Mouse (Mus musculus) mouse trophoblast stem cell (cell line): ENCODE data around the gene Alyref.

ENCODE experiments used
- in situ Hi-C, 2 experiments: fragments of 300-500 bp; cut with MseI, MboI; formaldehyde crosslinking; loops; 2 replicates in 1 of 2; 3 replicates in 1 of 2; pipeline ENCODE4 v1.15.1; 2025

Alyref gene

DNA sequence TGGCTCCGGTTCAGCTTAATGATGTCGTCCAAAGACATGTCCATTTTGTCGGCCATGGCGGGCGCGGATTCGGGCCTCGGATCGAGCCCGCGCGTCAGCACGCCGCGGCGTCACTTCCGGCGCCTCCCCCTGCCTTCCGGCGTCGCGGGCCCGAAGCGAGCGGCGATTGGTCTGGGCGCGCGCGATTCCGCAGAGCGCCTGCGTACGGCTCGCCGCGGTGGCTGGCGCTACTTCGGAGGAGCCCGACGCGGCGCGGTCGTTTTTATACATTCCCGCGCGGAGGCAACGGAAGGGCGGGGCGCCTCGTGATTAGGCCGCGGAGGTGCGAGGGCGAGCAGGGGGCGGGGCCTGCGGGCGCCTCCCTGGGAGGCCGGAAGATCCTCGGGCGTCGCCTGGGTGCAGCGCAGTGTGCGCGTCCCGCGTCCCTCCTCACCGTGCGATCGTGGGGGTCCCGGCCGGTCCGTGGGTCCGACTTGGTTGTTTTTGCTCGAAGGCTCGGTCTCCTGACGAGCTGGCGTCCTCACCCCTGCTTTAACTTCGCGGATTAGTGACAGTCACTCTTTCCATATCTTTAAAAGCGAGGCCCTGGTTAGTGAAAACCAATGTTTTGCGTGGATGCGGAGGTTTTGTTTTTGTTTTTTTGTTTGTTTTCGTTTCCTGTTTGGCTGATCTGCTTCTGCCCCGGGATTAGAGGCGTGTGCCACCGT is at the start of gene Alyref, which contains the start of gene Anapc11:
Gene Alyref (minus strand): TSS at position 83 of the 707 bp plus-strand sequence.
Gene Anapc11 (plus strand): TSS at position 139 of the 707 bp plus-strand sequence.
- in situ Hi-C loops = no loop called here

DNA sequence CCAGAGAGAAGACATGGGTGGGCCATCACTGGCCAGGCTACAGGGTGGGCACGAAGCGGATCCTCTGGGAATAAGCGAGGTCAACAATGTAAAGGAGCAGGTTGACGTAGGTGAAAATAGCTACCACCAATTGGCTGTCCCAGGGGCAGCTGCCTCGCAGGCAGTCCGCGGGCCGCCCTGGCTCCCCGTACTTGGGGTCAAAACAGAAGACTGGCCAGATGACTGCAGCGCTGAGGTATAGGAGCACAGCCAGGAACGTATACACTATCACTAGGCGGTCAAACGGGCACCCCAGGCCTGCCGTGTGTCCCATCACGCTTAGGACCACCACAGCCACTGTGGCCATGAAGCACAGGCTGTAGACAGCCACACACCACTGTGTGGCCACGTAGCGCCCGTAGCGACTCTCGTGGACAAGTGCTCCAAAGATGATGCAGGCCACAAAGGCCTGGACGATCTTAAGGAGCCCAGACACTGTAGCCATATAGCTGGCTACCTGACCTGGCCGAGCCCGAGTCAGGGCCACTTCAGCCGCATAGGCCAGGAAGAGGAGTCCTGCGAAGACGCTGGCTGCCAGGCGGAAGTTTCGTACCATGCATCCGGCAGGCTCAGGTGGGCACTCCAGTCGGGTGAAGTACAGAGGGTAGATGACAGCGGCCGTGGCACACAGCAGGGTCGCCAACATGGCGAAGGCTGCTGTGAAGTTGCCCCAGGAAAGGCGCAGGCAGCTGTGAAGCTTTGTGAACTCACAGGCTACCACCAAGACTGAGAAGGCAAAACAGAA is 49.1 kb upstream of the Alyref start:
- in situ Hi-C loops = no loop called here

DNA sequence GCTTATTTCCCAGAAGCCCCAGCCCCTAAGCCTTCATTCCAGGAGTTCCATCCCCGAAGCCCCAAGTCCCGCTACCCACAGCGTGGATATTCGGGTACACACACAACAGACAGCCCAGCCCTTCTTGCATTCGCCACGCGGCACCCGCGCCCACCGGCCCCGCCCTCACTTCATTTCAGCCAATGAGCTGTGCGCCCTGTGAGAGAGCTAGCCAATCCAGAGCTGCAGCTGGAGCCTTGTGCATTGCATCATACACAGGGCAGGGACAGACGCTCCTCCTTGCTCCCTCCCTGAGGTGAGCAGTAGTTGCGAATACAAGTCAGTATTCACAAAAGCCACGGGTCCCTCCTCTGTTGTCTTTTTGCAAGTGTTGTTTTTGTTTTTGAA is 45.4 kb upstream of the Alyref start, which contains the start of gene Pycr1:
Gene Pycr1 (minus strand): TSS at position 169 of the 387 bp plus-strand sequence.
- in situ Hi-C loops = no loop called here

DNA sequence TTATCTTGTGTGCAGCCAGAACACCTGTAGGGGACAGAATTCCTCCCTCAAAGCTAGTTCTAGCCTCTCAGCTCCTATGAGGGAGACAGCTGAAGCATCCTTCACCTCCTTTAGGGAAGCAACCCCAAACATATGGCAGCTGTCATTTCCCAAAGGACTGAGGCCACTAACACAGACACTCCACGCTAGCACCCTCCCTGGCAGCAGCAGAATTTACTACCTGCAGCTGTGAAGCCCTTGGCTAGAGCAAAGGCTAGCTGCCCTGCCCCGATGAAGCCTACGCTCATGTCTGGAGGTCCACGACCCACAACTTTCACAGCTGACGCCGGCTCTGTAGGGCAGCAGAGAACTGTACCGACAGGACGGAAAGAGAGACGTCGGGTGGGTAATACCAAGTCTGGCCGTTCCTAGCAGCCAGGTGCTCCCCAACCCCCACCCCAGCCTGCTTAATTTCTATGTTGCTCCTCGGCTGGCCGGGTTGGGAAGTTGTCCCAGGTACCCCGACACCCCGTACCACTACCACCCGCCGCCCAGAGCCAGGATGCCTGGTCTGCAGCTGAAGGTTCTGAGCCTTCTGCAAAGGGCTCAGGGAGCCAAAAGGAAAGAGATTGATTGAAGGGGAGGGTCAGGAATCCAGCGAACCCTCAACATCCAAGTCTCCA is 44.9 kb upstream of the Alyref start:
- in situ Hi-C loops = no loop called here

DNA sequence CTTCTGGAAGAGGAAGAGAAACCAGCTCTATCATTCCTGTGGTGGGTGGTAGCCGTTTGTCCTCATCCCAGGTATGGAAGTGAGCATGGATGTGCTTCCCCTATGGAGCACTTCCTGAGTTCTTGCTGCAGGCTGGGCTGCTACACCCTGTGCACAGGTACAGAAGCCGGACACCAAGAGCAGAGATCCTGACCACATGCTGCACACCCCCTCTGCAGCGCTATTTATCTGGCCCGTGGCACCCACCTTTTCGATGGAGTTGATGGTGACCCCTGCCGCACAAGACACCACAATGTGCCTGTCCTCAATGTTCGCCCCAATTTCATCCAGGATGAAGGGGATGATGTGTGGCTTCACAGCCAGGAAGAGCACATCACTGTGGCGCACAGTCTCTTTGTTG is 43.7 kb upstream of the Alyref start:
- in situ Hi-C loops = no loop called here

DNA sequence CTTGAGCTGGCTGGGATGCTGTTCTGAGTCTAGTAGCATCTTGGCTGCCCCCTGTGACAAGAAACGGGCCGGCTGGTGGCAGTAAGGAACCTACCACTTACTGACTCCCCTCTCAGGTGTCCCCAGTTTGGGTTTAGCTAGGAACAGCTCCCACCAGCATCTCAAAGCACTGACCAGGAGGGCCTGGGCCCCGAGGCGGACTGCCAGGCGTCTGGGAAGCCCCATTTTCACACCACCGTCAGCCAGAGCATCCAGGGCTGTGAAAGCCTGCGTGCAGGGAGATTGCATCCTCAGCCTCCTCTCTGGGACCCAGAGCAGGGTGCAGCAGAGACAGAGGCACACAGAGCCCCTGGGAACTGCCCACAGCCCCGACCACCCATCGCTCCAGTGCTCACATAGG is 43.1 kb upstream of the Alyref start:
- in situ Hi-C loops = no loop called here

DNA sequence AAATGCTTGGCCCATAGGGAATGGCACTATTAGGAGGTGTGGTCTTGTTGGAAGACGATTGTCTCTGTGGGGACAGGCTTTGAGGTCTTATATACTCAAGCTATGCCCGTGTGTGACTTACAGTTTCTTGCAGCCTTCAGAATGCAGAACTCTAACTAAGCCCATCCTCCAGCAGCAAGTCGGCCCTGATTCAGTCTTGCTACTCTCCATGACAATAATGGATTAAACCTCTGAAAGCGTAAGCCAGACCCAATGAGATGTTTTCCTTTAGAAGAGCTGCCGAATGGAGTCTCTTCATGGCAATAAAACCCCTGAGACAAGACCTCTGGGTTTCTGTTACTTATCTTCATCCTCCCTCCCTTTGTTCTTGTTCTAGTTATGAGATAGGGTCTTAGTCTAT is 36.6 kb upstream of the Alyref start:
- in situ Hi-C loops = no loop called here

DNA sequence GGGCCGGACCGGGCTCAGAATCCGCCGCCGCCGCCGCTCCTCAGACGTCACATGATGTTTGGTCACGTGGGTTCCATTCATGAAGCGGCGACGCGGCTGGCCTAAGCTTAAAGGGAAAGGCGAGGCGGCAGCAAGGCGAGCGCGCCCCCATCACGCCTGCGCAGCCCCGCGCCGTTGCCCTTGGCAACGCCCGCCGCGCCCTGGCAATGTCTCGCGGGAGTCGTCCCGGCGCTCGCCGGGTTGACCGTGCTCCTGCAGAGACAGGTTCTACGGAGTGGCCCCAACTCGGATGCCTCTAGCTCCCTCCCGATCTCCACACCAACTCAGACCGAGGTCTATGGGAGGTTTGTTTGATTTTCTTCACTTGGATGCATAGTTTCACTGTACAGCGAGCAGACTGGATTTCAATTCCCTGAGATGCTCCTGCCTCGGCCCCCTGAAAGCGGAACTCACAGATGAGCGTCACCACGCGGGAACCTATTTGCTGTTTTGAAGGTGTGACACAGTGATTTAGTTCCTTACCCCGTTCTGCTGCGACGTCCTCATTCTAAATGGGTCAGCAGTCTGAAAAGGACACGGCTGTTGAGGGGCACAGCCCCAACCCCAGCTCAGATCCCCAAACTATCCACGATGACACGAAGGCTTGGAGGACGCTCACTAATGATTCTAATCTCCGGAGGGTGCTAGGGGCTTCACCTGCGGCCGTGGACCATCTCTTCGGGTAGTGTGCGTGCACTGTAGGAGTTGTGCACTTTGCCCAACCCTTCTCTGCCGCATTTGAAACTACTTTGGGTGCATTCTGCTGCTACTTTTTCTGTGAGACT is 35.6 kb upstream of the Alyref start, which contains the start of gene Mafg:
Gene Mafg (minus strand): TSS at position 81 of the 824 bp plus-strand sequence.
- in situ Hi-C loops = no loop called here

DNA sequence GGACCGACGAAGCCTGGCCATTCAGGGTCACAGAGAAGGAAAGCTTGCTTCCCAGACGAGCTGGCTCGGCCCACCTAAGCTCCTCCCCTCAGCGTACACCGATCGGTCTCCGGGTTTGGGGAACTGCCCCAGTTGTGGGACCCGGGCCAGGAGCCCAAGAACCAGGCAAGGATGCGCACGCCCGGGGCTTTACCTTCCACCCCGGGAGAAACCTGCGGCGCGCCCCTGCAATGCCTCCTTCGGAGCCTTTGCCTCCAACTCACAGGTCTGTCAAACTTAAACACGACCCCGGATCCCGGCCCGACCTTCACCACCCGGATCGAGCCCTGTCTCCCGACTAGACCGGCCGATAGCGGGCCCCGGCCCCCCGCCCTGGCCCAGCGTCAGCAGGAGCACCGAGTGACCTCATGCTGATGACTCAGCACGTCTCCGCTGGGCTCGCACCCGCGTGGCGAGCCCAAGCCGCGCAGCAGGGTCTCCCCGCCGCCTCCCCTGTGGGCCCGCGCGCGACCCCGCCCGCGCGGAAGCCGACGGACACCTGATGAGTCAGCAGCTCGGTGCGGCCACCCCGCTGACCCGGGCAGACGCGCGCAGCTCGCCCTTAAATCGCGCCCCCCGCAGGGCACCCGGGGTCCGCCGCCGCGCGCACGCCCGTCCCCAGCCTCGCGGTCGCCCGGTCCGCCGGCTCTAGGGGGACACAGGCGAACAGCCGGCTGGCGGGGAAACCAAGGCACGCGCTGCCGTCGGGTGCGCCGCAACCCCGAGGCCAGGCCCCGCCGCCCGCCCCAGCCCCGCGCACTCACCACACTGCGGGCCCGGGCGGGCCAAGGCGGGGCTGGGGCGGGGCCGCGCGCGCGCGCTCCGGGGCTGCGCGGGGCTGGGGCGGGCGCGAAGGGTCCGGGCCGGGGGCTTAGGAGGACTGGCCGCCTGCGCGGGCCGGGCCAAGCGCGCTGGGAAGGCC is 34.7 kb upstream of the Alyref start:
- in situ Hi-C loops = no loop called here

DNA sequence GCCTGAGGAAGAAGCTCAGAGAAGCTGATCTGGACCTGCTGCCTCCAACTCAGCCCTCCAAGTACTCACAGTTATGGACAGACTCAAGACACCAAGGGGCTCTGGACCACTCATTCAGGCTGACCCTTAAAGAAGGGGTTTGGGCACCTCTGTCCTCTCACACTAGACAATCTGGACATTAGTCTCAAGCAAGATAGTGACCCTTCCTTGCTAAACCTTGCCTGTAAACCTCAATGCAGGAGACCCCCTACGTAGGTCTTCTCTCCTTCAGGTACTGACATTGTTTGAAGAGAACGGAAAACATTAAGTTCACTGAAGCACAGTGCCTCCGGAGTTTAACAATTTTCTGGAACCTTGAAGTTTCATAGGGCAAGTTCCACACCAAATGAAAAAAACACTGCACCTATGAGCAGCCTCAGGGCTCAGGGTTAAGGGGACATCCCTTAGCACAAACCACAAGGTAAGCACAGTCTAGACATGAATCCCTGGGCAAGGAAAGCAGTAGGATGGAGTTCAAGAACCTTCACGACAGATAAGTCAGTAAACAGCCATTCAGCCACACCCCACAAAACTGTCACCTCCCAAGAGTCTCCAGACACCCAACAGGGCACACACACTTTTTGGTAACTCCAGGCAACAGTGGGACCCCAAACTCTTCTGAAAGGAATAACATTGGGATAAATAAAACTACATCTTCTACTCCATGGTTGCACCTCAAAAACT is 33.7 kb upstream of the Alyref start:
- in situ Hi-C loops = no loop called here

DNA sequence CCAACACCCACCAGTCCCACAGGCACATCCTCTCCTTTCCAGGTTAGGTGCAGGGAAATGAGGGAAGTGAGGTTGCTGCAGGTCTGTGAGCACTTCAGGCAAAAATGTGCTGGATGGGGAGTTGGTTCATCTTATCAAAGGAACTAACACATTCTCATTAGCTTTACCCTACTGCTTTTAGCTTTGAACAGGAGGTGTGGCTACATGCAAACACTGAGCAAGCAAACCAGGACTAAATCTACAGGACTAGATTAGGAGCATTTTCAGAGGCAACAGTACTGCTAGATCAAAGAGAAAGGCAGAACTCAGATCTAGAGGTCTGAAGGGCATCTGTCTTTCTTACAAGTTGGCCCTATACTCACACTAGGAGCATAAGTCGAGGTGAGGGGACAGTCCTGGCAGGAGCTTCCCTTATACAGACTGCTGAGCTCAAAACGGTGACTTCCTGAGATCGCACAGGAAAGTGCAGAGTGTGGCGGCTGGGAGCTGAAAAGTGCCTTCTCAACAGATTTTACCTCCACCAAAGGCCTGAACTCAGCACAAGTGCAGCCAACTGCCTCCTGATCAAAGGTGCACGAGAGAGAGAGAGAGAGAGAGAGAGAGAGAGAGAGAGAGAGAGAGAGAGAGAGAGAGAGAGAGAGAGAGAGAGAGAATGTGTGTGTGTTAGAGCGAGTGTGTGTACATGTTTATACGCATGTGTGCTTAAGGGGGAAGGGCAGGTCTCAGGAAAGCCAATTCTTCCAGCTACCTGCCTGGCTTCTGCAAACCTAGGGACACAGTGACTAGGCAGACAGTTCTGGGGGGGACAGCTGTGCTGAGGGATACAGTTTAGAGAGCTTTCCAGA is 32.9 kb upstream of the Alyref start:
- in situ Hi-C loops = no loop called here

DNA sequence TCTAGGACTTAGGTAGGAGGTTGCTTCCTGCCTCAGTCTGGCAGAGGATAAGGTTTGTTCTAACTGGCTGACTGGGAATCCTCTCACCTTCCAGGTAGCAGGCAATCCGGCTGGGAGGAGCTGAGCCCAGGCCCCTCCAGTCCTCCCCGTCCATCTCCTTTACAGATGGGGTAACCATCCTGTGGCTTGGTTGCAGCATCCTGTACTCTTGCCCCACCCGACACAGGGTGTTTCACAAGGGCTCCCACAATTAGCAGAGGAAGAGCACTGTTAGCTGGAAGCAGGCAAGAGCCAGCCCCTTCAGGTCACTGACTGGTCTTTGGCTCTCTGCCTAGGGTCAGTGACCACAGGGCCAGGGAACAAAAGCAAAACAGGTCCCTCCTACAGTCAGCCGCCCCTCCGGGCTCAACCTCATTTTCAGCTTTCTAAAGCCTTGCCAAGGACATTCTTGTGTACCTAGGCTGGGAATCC is 32.3 kb upstream of the Alyref start:
- in situ Hi-C loops = no loop called here

DNA sequence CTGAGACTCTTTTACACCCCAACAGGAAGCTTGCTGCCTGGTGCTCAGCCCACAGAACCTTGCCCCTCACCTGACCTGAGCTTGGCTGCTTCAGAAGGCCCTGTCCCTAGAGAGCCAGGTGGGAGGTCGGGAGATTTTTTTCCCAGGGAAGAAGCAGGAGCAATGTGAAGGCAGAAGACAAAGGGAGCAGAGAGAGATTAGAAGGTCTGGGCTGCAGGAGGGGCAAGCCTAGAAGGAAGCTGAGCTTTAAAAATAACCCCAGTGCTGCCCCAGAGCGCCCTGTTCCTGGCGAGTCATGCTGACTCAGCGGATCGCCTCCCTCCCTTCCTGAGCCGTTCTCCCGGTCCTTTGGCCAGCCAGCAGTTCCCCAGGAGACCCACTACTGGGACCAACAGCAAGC is 31.7 kb upstream of the Alyref start:
- in situ Hi-C loops = no loop called here

DNA sequence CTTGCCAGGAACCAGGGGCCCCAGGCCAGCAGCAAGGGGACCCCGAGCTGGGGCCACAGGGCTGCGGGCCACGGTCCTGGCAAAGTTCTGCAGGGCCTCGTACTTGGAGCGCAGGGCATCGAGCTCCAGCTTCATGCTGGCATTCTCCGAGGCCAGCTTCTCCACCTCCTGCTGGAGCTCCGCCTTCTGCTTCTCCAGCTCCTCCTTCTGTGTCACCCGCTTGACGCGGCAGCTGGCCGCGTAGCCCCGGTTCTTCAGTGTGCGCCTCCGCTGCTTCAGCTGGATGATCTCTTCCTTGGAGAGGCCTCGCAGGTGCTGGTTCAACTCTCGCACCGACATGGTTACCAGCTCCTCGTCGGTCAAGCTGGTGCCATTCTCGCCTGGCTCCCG is 31.2 kb upstream of the Alyref start:
- in situ Hi-C loops = no loop called here

DNA sequence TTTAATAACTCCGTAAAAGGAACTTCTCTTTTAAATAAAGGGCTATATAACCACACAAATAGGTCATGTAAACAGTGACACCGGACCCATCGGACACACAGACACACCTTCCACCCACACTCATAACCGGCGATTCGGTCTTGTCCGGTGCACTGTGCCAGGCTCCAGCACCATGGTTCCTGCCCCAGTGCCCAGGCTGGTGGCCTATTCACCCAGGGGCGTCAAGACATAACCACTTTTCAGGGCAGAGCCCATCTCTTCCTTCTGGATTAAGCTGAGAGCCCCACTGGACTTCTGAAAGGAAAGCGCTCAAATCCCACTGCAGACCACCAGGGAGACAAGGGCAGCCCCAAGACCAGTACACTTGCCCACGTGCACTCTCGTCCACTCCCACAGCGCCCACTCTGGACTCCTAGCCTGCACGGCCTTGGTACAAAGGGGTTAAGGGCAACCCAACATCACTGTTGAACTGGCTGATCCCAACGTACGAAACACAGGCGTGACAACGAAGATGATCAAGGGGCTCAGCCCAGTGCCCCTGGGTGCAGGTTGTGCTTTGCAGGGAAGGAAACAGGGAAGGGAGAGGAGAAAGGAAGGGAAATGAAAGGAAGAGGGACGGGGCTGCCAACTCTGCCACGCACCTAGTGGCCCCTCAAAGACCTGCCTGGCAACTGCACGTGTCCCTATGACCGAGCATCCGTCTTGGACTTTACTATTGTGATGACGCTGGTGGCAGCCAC is 30.6 kb upstream of the Alyref start:
- in situ Hi-C loops = no loop called here

DNA sequence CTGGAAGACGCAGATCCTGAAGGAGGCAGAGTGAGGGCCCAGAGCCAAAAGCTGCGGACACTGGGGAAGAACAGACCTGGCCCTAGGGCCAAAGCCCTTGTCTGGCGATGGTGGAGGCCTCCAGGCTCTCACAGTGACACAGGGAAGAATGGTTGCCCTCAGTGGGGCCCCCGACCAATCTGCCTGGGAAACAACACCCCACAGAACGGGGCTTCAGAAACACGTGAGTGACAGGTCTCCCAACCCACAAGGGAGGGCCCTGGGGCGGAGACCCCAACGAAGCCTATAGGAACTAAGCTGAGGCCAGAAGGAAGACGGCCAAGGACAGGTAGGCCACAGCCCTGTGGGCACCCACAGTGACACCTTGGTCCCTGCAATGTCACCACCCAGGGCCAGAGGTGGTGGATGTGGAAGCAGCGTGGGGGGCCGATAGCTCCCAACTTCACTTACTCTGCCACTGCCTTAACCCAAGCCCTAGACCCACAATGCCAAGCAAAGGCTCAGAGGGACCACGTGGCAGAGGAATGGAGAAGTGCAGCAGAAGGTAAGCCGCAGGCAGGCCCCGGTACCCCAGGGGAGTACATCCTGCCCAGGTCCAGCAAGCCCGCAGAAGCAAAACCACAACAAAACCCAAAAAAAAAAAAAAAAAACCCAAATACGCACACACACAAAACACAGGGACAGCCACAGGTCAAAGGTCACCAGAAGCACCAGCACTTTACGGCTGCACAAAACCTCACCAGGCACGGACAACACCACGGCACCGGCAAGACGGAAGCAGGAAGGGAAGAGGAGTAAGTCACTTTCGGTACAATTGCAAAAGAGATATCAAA is 29.5 kb upstream of the Alyref start:
- in situ Hi-C loops = no loop called here
